Mouse (Mus musculus): ENCODE measurements around the gene Wdfy4. TPM values are rescaled to one million over a fixed set of nuclear protein-coding genes. Genes with fewer than 3 reads are reported as not detected.

Wdfy4 gene
- total RNA-seq, 2 experiments from 2014 or later, result 52.9 to 84.9 TPM

GRCm38 (mm10) chr14:33096462-33096861, 88.8 kb downstream of the Wdfy4 start:
- no peak for ATAC-seq (replicated peaks; ENCODE audit: poor library complexity, severe bottlenecking)

GRCm38 (mm10) chr14:33083326-33083725, 102.0 kb downstream of the Wdfy4 start:
- no peak for ATAC-seq (replicated peaks; ENCODE audit: poor library complexity, severe bottlenecking)

DNA sequence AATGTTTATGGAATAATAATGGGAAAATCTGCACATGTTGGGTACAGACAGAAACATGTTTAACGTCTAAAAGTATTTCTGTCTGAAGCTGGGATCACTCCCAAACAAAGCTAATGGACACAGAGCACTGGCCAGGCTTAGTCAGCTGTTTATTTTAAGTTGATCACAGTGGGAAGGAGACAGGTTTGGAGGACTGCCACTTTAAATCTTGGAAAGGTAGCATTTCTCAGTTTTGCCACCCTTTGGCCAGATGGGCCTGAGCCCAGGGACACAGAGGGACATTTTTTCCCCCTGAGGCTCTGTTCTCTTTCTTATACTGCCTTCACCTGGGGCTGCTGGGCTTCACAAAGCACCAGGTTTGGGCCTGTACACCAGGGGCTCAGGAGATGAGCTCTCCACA, 103.0 kb downstream of the Wdfy4 start:
- ATAC-seq (replicated peaks; ENCODE audit: poor library complexity, severe bottlenecking), result no peak

GRCm38 (mm10) chr14:33081370-33081860, 103.9 kb downstream of the Wdfy4 start:
- no peak for ATAC-seq (replicated peaks; ENCODE audit: poor library complexity, severe bottlenecking)

DNA sequence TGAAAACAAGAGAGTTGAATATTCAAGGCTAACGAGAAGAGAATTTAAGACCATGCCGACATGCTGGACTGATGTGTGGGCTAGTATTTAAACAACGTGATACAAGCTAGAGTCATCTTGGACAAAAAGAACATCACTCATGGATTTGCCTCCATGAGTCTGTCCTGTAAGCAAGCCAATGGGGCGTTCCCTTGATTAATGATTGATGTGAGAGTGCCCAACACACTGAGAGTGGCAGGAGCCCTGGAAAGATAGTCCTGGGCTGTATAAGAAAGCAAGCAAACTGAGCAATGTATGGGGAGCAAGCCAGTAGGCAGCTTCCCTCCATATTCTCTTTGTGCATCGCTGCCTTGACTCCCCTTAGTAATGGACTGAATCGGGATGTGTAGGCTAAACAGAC, 106.7 kb downstream of the Wdfy4 start:
- ATAC-seq (replicated peaks; ENCODE audit: poor library complexity, severe bottlenecking), result no peak

GRCm38 (mm10) chr14:33078110-33078509, 107.2 kb downstream of the Wdfy4 start:
- ATAC-seq (replicated peaks; ENCODE audit: poor library complexity, severe bottlenecking), result no peak

DNA sequence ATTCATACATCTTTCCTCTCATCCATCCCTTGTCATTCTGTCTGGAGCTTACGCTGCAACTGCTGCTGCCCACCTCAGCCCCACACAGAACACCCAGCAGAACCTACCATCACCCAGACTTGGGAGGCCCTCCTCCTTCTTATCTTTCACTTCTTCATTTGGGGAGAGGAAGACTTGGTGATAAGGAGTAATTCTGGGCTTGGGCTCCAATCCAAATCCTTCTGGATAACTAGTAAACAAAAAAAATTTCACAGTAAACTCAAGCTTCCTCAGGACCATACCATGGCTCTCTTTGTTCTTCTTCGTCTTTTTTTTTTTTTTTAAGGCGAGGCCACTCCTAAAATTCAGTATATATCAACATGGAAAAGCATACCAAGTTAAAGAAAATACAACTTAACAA, 112.0 kb downstream of the Wdfy4 start:
- ATAC-seq (replicated peaks; ENCODE audit: poor library complexity, severe bottlenecking), result no peak

DNA sequence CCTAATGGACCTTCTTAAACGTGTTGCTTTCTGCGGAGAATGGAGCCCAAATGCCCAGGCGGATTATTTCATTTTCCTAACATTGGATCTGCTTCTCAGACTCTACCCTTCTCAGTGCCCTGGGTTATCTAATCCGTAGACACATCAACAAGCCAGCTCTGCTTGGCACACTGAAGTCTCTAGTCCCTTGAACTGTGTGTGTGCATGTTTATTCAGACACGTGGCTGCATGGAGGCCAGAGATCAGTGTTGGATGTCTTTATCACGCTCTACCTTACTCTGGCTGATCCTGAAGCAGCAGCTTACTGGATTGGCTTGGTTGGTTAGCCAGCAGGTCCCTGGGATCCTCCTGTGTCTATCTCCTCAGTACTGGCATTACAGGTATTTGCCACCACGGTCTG, 113.0 kb downstream of the Wdfy4 start:
- no peak for ATAC-seq (replicated peaks; ENCODE audit: poor library complexity, severe bottlenecking)

DNA sequence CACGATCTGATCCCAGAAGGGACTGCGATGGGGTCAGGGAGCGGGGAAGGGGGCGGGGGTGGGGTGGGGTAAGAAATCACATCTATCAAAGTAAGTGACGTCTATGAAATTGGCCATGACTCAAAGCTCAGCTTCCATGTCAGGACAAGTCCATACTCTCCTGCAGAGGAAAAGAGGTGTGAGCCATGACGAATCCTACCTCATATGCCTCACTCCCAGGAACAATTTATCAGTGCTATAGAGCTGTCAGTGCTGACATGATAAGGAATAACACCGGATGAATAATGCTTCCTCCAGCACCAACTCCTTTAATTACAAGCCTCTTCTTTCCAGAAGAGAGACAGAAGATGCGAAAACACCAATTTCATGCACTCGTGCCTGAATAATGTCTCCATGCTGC, 117.6 kb downstream of the Wdfy4 start:
- no peak for ATAC-seq (replicated peaks; ENCODE audit: poor library complexity, severe bottlenecking)

DNA sequence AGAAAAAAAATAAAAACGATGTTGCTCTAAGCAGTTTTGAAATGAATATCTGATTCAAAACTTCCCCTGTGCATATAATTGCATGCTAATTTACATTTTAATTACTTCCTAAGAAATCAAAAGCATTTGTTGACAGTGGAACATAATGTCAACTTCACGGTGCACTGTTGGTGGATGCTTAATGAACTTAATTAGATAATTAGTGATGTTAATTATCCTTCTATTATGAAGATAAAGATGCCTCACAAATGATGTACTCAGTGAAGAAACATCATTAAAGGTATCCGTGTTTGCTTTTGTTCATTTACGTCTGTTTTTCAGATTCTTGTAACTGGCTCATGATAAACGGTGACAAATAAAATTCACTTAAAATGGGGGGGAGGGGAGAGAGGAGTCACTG, 122.3 kb downstream of the Wdfy4 start:
- no peak for ATAC-seq (replicated peaks; ENCODE audit: poor library complexity, severe bottlenecking)

DNA sequence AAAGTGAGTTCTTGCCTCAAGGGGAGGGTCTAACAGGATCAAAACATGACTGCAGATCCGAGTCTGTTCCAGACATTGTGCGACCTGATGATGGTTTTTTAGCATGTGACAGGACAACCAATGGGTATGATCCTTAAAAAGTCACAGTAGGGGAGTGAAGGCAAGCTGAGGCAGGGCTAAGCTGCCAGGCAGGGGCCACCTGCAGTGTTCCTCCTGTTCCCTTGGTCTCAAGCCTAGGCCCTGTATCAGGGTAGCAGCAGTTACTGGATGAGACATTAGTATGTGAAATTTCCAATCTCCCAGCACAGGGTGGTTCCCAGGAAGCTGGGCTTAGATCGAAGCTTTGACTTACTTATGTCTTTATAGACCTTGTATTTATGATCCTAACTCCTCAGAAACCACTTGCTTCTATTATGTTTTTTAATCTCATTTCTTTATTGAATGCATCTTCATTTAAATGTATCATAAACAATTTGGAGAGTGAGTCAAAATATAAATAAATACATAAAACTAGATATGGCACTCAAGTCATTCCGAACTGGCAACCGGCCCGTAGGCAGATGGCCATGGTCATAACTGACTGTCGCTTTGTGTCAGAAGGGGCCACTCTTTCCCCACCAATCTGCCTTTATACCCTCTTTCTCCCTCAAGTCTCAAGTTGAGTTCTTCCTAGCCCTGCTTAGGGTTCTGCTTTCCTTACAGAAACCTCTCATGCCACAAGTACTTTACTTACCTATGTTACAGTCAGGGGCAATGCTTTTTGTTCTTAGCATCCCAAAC, 126.2 kb downstream of the Wdfy4 start:
- ATAC-seq (replicated peaks; ENCODE audit: poor library complexity, severe bottlenecking), result no peak

DNA sequence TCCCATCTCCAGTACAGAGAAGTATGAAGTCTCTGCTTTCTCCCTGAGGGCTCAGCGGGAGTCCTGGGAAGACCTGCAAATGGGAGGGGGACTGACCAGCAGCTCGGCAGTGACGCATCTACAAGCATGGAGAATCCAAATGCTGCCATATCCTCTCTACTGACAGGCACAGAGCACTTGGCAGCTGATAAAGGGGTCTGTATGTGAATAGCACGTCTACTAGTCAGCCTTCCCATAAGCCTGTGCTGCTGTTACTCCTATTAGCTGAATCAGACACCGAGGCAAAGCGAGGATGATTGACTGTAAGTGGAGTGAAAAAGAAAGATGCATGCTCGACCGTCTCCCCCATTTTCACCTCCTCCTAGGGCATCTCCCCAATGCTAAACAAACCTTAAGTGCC, 131.9 kb downstream of the Wdfy4 start:
- ATAC-seq (replicated peaks; ENCODE audit: poor library complexity, severe bottlenecking), result no peak

DNA sequence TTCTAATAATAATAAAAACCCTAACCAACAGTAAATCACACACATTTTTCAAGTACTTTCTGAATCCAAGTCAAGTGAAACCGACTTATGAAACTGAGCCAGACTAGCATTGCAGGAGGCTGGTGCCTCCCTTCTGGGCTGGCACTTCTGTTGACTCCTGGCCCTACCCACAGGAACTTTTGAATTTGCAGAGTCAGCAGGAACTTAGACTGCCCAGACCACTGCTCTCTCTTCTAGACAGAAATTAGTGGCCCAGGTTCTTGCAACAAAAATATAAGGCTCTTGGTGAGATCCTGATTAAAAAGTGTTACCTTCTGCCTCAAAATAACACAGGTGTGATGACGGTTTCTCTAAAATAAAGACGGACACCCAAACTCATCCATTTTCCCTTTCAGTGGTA, 140.1 kb downstream of the Wdfy4 start:
- no peak for ATAC-seq (replicated peaks; ENCODE audit: poor library complexity, severe bottlenecking)

DNA sequence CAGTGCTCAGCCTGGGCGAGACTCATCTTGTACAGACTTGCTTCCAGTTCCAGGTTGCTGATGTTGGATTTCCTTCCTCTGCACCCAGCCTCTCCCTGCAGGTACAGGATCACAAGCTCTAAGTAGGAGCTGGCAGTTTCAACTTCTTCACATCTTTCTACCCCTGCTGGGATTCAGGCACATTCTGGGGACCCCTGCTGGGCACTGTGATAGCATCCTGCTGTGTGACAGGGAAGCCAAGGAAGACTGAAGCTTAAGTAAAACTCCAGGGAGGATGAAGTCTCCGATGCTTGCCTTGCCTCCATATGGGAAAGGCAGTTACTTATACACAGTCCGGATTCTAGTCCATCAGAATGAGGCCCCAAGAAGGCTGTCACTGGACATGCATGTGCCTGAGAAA, 148.5 kb downstream of the Wdfy4 start:
- ATAC-seq (replicated peaks; ENCODE audit: poor library complexity, severe bottlenecking), result no peak

DNA sequence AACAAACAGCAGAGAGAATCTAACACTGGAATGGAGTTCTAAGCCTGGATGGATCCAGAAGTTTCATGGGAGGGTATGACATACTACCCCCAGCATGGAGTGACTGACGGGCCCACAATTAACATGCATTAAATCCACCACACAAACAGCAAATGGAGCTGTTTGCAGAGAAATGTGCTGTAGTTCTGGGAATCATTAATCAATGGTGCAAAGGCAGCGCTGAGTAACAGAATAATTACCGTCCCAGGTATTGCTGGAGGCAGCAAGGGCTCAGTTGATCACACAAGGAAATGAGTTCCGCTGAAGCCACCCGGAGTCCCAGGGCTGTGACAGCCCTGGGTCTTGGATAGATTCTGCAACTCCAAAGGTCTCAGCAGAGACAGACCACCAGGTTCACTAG, 149.9 kb downstream of the Wdfy4 start:
- ATAC-seq (replicated peaks; ENCODE audit: poor library complexity, severe bottlenecking), result no peak

DNA sequence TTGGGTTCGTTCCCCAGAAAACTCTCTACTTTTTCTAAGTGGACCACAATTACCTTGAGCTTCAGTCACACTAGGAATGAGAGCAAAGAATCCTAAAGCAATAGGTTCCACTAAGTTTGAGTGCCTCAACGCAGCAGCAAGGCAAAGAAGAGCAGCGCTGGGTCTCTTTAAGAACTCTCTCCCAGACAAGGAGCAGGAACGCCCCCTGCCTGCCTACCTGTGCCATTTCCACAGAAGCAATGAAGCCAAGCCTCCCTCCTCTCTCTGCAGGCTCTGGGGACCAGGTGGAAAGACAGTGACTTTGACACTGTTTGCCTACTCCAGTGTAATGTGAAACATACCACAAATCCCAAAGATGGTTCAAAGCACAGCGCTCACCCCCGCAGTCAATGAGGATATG, 151.9 kb downstream of the Wdfy4 start:
- ATAC-seq (replicated peaks; ENCODE audit: poor library complexity, severe bottlenecking), result no peak

GRCm38 (mm10) chr14:33030849-33031248, 154.5 kb downstream of the Wdfy4 start:
- no peak for ATAC-seq (replicated peaks; ENCODE audit: poor library complexity, severe bottlenecking)

DNA sequence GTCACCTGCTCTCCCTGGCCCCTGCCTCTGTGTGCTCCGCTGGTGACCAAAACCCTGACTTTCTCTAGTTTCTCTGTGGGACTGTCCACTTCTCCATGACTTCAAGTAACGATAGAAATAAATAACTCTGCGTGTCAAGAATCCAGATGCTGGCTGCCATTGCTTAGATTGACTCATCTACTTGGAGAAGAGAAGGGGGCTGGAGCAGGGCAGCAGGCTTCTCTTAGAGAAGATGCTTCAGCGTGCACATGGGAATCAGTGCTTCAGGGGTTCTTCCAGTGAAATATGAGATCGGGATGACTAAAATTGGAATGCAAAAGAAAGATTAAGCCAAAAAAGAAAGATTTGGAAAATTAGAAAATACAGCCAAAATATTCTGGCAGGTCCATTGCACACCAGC, 165.7 kb downstream of the Wdfy4 start:
- ATAC-seq (replicated peaks; ENCODE audit: poor library complexity, severe bottlenecking), result no peak

DNA sequence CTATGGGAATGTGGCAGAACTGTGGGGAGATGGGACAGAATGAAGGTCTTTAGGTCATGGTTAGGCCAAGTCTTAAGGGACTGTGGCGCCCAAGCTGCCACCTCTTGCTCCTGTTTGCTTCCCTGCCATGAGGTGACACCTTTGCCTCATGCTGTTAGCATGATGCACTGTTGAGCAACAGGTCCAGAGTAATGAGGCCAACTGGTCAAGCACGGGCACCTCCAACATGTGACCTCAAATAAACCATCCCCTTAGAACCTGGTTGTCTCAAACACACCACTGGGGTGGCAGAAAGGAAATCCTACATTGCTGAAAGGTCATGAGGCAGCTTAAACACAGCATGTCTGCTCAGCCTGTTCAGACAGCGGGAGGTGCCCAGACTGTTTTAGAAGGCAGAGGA, 166.3 kb downstream of the Wdfy4 start:
- ATAC-seq (replicated peaks; ENCODE audit: poor library complexity, severe bottlenecking), result no peak

DNA sequence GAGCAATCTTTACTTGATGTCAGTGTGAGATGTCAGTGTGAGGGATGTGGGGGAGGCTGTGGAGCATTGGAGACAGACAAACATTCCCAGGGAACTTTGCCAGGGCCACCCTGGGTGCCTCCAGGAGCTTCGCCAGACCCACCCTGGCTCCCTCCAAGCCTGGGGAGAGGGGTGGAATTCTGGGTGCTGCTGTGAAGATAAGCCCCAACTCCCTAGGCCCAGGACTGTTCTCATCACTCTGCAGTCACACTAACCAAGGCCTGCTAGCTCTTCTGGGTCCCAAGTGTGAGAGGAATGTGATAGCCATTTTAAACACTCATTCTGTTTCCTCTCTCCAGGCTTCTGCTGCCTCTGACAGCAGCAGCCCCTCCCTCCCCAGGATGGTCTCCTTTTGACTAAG, 177.7 kb downstream of the Wdfy4 start:
- no peak for ATAC-seq (replicated peaks; ENCODE audit: poor library complexity, severe bottlenecking)

DNA sequence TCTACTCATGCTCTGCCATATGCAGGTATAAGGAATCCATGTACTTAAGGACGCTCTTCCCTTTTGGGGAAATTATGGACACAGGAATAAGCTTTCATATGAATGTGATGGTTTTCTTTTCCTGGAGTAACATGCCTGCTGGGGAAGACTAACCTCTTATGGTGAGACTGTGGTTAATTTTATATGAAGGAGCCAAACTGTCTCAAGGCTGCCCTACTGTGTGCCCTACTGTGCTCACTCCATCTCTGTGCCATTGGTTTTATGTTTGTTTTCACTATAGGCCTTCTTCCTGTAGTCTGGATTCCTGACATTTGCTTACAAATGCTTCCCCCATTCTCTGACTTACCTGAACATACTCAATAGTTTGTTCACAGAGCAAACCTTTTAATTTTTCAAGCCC, 180.2 kb downstream of the Wdfy4 start:
- ATAC-seq (replicated peaks; ENCODE audit: poor library complexity, severe bottlenecking), result no peak

- no peak for ATAC-seq (replicated peaks; ENCODE audit: poor library complexity, severe bottlenecking)
Observed at GRCm38 (mm10) chr14:33000112-33000979, 185.0 kb downstream of the Wdfy4 start.

Measured in granulocyte monocyte progenitor cell, adult 5-6 weeks (primary cell).